Mouse (Mus musculus): ENCODE data around the gene Gm28374.
A peak's percentile ranks its signal among the peaks of the same experiment; 100 is the strongest.
"Not testable (repeated sequence)": the region's sequence is repeated elsewhere in the genome, so short reads cannot be mapped to it uniquely, and the experiment has no call there.

Gm28374 gene

DNA sequence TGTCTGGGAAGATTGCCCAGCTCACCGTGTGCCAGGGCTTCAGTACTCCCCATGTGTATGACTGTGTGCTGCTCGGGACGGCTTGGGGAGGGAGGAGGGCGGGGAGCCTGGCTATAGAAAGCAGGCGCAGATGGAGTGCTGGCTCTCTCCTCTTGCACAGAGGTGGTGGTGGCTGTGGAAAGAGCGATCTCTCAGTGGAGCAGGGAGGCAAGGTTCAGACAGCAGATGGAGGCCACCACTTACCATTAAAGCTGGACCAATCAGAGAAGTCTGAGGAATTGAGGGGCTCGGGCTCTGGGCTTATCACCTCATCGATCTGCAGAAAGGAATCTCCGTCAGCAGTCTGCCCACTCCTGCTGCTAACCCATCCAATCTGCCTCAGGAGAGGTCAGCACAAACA, at the start of gene Gm28374:
Gene Gm28374 (minus strand): TSS at position 101 of the 400 bp plus-strand sequence.
- DNase-seq (ENCODE audit: low read depth, low spot score), result no peak

- DNase-seq (ENCODE audit: low read depth, low spot score), result not testable (repeated sequence)
Measured at GRCm38 (mm10) chr19:6130414-6131128, 48.5 kb upstream of the Gm28374 start.

- DNase-seq (ENCODE audit: low read depth, low spot score), result peak; percentile 98
Measured at GRCm38 (mm10) chr19:6127760-6128341, 45.8 kb upstream of the Gm28374 start, which contains the start of gene Snx15. TSS of gene Snx15 (minus strand) at chr19:6128304.

DNA sequence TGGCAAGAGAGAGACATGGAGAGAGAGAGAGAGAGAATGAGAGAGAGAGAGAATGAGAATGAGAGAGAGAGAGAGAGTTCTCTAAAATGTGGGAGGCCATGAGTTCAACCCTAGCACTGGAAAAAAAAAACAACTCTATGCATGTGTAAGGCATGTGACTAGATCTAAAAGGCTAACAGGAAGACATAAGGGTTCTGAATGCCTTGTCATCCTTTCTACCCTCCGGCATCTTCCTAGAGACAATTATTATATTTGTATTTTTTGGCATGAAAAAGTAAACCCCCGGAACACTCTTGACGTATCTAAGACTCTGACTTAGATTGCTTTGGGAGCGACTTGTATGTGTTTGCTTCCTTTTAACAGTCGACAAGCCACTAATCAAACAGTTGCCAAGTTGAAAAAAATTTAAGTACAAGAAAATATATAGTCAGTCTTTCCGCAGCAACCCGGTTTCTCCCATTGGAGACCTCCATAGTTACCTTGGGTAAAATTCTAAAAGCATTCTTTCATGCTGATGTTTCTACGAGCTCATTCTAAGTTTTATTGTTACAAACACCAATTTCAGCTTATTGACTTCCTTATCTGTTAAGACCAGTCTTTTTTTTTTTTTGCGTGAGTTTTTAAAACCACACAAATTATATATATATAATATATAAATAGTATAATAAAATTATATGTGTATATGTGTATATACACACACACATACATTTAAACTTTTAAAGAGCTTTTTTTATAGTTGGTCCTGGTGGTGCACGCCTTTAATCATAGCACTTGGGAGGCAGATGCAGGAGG, 44.9 kb upstream of the Gm28374 start:
- peak; percentile 28 for DNase-seq (ENCODE audit: low read depth, low spot score)

DNA sequence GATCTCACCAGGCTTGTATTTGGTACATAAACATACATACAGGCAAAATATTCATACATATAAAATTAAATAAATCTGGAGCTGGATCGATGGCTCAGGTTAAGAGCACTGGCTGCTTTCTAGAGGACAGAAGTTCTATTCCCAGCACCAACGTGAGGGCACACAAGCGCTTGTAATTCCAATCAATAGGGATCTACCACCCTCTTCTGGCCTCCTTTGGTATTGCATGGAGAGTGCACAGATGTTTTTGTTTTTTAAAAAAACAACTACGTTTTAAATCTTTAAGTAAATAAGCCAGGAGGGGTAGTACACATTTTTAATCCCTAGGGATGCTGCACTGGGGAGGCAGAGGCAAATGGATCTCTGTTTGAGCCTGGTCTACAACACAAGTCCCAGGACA, 44.2 kb upstream of the Gm28374 start:
- peak; percentile 85 for DNase-seq (ENCODE audit: low read depth, low spot score)

- peak; percentile 63 for DNase-seq (ENCODE audit: low read depth, low spot score)
Measured at GRCm38 (mm10) chr19:6124898-6125297, 42.8 kb upstream of the Gm28374 start.

GRCm38 (mm10) chr19:6123330-6123729, 41.3 kb upstream of the Gm28374 start:
- peak; percentile 43 for DNase-seq (ENCODE audit: low read depth, low spot score)

GRCm38 (mm10) chr19:6121761-6122160, 39.7 kb upstream of the Gm28374 start:
- DNase-seq (ENCODE audit: low read depth, low spot score), result no peak

DNA sequence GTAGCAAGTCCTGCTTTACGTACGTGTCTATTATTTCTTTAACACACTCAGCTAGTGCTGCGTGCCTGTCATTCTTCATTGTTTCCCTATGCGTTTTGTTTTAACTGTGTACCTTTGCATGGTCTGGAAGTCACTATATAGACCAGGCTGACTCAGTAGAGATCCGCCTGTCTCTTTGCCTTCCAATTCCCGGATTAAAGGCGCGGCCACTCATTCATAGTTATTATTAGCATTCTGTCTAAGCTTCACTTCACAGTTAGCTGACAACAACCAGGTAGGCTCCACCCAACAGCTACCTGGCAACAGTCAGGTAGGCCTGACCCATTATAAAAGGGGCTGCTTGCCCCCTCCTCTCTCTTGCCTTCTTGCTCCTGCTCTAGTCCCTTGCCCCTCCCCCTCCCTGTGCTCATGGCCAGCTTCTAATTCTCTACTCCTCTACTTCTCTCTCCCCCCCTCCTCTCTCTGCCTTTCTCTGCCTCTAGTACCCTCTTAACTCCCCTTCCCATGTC, 36.7 kb upstream of the Gm28374 start:
- no peak for DNase-seq (ENCODE audit: low read depth, low spot score)

DNA sequence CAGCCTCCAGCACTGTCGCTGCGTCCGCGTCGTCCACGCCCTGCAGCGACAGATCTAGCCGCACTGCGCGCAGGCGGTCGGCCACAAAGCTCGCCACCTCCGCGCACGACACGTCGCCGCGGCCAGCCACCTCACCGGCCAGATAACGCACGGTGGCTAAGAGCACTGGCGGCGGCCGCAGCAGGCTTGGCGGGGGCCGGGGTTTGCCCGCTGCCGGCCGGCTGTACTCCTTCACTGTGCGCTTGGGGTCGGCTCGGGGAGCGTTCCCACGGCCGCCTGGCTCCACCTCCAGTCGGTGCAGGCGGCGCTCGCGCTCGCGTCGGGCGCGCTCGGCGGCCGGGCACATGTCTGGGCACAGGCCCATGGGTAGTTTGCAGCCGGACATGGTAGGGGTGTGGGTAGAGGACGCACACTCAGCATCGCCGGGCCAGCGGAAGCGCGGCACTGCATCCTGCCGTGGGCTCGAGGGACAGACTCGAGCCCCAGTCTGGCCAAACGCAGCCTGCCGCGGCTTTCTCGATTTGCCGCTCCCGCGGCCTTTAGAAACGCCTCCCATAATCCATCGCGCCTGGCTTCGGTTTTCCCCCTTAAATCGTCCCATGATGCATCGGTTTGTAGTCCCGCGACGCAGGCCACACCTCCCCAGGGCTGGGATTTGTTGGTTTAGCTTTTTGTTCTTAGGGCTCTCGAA, 36.1 kb upstream of the Gm28374 start, which contains the start of gene Sac3d1:
Gene Sac3d1 (minus strand): TSS at position 665 of the 691 bp plus-strand sequence.
- DNase-seq (ENCODE audit: low read depth, low spot score), result peak; percentile 98

- DNase-seq (ENCODE audit: low read depth, low spot score), result peak; percentile 53
Measured at GRCm38 (mm10) chr19:6117346-6117985, 35.4 kb upstream of the Gm28374 start.

DNA sequence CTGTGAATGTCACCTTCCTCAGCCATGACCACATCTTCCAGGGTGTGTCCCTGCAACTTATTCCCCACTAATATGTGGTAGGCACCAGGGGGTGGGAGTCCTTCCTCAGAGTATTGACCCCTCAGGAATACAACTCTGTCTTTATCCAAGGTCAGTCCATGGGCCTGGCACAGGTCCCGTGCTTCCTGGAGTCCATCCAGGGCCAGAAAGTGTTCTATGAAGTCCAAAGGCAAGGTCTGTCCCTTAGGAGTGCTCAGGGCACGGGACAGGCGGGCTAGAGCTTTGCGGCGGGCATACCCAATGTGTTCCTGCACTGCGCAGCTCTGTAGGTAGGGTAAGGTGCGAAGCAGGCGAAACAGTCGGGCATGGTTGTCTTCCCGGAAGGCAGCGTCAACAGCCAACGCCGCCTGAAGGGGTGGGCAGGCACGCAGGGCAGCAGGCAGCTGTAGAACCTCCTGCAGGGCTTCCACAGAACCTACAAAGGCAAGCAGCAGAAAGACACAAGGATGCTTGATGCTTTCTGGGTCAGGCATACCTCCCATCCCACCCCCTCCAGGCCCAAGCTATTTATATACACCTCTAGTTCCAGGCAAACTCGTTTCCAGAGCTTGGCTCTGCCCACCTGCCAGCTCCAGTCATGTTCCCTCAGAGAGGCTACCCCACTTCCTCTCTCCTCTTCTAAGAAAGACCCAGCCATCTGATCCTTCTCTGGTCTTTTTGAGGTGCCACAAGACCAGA, 34.2 kb upstream of the Gm28374 start:
- DNase-seq (ENCODE audit: low read depth, low spot score), result no peak

DNA sequence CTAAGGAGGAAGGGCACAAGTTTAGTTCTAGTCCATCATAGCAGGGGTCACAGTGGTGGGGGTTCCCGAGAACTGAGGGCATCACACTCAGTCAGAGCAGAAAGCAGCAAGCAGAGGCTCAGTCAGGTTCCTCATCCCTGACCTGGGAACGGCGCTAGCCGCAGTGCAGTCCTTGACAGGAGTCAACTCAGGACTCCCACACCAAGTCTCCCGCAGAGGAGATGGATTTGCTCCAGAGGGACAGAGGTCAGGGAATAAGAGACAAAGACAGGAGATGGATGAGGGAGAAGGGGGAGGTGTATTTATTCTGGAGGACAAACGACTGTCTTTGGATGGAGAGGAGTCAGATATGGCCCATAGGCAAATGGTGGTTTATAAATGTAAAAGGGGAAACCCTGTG, 31.1 kb upstream of the Gm28374 start:
- no peak for DNase-seq (ENCODE audit: low read depth, low spot score)

- no peak for DNase-seq (ENCODE audit: low read depth, low spot score)
Measured at GRCm38 (mm10) chr19:6105586-6105985, 23.5 kb upstream of the Gm28374 start, which contains the start of gene Naaladl1. TSS of gene Naaladl1 (plus strand) at chr19:6105782.

- DNase-seq (ENCODE audit: low read depth, low spot score), result no peak
Measured at GRCm38 (mm10) chr19:6104476-6104875, 22.4 kb upstream of the Gm28374 start.

DNA sequence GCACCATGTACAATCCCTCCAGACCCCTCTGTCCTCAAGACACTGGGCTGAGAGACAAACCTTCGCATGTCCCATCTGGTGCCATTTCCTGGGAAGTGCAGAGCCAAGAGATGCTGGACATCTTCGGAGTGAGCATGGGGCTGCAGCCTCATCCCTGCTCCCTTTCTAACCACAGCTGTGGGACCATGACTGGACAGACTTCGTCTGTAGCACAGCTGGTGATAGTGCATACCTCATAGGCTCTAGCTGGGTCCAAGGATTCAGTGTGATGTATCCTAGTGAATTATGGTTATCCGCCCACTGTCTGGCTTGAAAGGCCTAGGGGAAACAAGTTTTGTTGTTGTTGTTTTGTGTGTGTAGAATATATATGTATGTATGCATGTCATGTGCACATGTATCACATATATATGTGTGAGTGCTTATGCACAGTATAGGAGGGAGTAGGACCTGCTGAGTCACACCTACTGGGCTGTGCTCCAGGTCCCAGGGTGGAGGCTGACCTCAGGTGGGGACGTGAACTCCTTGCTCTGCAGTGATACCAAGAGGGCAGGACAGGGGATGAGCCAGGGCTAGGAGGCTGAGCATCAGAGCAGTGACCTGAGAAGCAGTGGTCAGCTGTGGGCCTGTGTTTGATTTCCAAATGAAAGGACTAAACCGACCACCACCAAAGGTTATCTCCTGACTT, 20.3 kb upstream of the Gm28374 start:
- DNase-seq (ENCODE audit: low read depth, low spot score), result no peak

DNA sequence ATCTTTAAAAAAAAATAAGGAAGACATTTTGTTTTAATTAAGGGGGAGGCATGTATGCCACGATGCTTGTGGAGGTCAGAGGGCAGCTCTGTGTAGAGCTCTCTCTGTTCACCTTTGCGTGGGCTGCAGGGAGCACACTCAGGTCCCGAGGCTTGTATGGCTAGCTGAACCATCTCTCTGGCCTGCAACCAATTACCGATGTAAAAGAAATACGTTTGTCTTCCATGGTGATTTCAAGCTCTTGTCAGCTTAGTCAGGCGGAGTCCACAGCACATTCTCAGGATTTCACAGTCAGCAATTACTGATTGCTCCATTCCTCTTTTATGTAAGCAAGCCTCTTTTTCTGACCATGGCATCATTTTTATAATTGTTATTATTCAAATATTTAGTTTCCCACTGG, 19.1 kb upstream of the Gm28374 start:
- DNase-seq (ENCODE audit: low read depth, low spot score), result no peak

DNA sequence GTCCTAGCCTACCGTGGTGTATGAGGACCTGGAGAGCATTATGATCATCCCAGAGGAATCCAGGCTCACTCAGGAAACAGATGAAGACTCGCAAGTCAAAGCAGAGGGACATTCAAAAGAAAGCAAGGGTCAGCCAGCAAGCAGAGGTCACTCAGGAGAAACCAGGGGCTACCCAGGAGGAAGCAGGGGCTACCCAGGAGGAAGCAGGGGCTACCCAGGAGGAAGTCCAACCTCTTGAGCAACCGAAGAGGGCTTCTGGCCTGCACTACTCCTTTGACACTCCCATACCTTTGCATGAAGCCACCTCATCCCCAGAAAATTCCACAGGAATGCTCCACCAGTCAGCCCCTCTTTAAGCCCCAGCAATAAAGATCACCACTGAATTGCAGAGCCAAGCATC, 15.8 kb upstream of the Gm28374 start:
- no peak for DNase-seq (ENCODE audit: low read depth, low spot score)

DNA sequence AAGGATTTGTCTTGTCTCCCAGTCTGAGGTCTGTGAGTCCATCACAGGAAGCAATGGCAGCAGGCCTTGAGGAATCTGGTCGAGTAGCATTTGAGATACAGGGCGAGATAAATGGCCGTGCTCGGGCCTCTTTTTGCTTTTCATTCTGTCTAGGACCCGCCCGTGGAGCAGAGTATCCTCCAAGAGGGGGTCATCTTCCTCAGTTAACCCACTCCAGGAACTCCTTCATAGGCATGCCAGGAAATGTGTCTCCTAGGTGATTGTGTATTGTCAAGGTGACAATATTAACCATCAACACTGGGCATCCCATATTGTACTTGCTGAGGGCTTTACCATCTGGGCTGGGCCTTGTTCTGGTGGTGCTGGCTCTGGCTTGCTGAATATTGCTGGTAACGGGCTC, 12.1 kb upstream of the Gm28374 start, which contains the start of gene AC131692.1:
Gene AC131692.1 (plus strand): TSS at position 301 of the 400 bp plus-strand sequence.
- no peak for DNase-seq (ENCODE audit: low read depth, low spot score)

GRCm38 (mm10) chr19:6088841-6089240, 6.8 kb upstream of the Gm28374 start:
- no peak for DNase-seq (ENCODE audit: low read depth, low spot score)

Measured in 3T3-L1 (cell line).